Mouse (Mus musculus): ENCODE measurements around the gene Ptprr. TPM values are rescaled to one million over a fixed set of nuclear protein-coding genes. Genes with fewer than 3 reads are reported as not detected.

The Ptprr gene
- polyA plus RNA-seq, 1 experiment from 2014 or later = 14.6 TPM

- ATAC-seq (ENCODE audit: insufficient read depth, low FRiP score, low TSS enrichment) (no peak), DNase-seq (ENCODE audit: low spot score) (no peak)
- no peak overlapping the region for H3K9ac ChIP-seq (ENCODE audit: low read length)
- WGBS = 79% methylated on average over 5 of the region's 5 CpGs
- H3K9me3 ChIP-seq (ENCODE audit: control insufficient read depth, low read length) = no peaks in the 10 kb centered on the region
- H3K27me3 ChIP-seq (ENCODE audit: control insufficient read depth, insufficient read depth, low read length) = no peaks in the 10 kb centered on the region
- H3K4me2 ChIP-seq (ENCODE audit: low read depth) = no peak overlapping the region
- H3K4me1 ChIP-seq (ENCODE audit: control insufficient read depth, insufficient read depth, low read length) = no peaks in the 10 kb centered on the region
- no peak overlapping the region for H3K27ac ChIP-seq (ENCODE audit: low read depth, low read length)
- H3K4me3 ChIP-seq (ENCODE audit: low read depth, low read length) = no peak overlapping the region
- no peaks in the 10 kb centered on the region for H3K36me3 ChIP-seq (ENCODE audit: control insufficient read depth, insufficient read depth, low read length)
These were observed 107.4 kb downstream of the Ptprr start for GRCm38 (mm10) chr10:116125364-116125763.

- H3K27ac ChIP-seq (ENCODE audit: low read depth, low read length) = no peak overlapping the region
- H3K4me2 ChIP-seq (ENCODE audit: low read depth) = no peak overlapping the region
- no peak for DNase-seq (ENCODE audit: low spot score)
- no peak overlapping the region for H3K4me3 ChIP-seq (ENCODE audit: low read depth, low read length)
- H3K36me3 ChIP-seq (ENCODE audit: control insufficient read depth, insufficient read depth, low read length) = no peaks in the 10 kb centered on the region
- no peak overlapping the region for H3K9ac ChIP-seq (ENCODE audit: low read length)
- no peak for ATAC-seq (ENCODE audit: insufficient read depth, low FRiP score, low TSS enrichment)
- WGBS = 78% methylated on average over 3 of the region's 3 CpGs
- no peaks in the 10 kb centered on the region for H3K9me3 ChIP-seq (ENCODE audit: control insufficient read depth, low read length)
- H3K27me3 ChIP-seq (ENCODE audit: control insufficient read depth, insufficient read depth, low read length) = no peaks in the 10 kb centered on the region
- H3K4me1 ChIP-seq (ENCODE audit: control insufficient read depth, insufficient read depth, low read length) = no peaks in the 10 kb centered on the region
These were observed 112.4 kb downstream of the Ptprr start for GRCm38 (mm10) chr10:116130401-116130800.

GRCm38 (mm10) chr10:116131223-116131622 is 113.2 kb downstream of the Ptprr start:
- Histone ChIP-seq H3K36me3 (ENCODE audit: control insufficient read depth, insufficient read depth, low read length) (no peaks in the 10 kb centered on the region), H3K4me2 (ENCODE audit: low read depth) (no peak overlapping the region), H3K27me3 (ENCODE audit: control insufficient read depth, insufficient read depth, low read length) (no peaks in the 10 kb centered on the region), H3K4me1 (ENCODE audit: control insufficient read depth, insufficient read depth, low read length) (no peaks in the 10 kb centered on the region), H3K27ac (ENCODE audit: low read depth, low read length) (no peak overlapping the region), H3K9ac (ENCODE audit: low read length) (no peak overlapping the region), H3K4me3 (ENCODE audit: low read depth, low read length) (no peak overlapping the region), H3K9me3 (ENCODE audit: control insufficient read depth, low read length) (no peaks in the 10 kb centered on the region)
- ATAC-seq (ENCODE audit: insufficient read depth, low FRiP score, low TSS enrichment) (no peak), DNase-seq (ENCODE audit: low spot score) (no peak)
- 90% methylated on average over 4 of the region's 4 CpGs for WGBS

DNA sequence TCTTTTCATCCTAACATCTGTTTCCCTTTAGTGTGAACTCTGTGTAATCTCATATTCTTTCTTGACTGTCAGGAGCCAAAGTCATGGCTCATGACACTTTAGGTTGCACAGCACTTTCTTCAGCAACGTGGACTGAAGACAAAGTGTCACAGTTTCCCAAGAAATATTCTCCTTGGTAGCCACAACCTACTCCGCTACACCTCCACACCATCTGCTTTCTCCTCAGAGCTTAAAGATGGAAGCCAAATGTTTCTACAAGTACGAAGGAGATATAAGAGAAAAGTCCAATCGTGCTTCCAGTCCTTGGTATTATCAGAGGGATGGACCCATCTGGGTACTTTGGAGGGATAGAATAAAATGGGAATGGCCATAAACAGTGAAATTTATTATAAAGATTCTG is 114.2 kb downstream of the Ptprr start:
- Histone ChIP-seq H3K27me3 (ENCODE audit: control insufficient read depth, insufficient read depth, low read length) (no peaks in the 10 kb centered on the region), H3K4me2 (ENCODE audit: low read depth) (no peak overlapping the region), H3K4me1 (ENCODE audit: control insufficient read depth, insufficient read depth, low read length) (no peaks in the 10 kb centered on the region), H3K27ac (ENCODE audit: low read depth, low read length) (no peak overlapping the region), H3K9ac (ENCODE audit: low read length) (no peak overlapping the region), H3K36me3 (ENCODE audit: control insufficient read depth, insufficient read depth, low read length) (no peaks in the 10 kb centered on the region), H3K9me3 (ENCODE audit: control insufficient read depth, low read length) (no peaks in the 10 kb centered on the region), H3K4me3 (ENCODE audit: low read depth, low read length) (no peak overlapping the region)
- DNase-seq (ENCODE audit: low spot score) (no peak), ATAC-seq (ENCODE audit: insufficient read depth, low FRiP score, low TSS enrichment) (no peak)
- WGBS = 72% methylated on average over 4 of the region's 4 CpGs

DNA sequence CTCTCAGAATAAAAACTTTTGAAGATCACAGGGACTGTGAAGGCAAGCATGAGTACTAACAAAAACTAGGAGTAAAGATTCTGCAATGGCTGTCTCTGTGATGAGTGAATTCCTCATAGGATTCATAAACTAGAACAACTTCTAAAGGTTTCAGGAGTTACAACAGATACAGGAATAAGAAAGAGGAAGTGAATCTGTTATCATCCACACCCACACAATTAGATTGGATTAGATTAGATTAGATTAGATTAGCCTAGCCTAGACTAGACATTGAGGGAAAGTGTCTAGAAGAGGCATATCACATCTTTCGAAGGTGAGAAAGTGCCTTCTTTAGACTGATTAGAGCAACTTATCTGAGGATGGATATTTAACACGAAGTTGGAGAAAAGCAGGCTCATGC is 117.2 kb downstream of the Ptprr start:
- no peaks in the 10 kb centered on the region for H3K27me3 ChIP-seq (ENCODE audit: control insufficient read depth, insufficient read depth, low read length)
- no peaks in the 10 kb centered on the region for H3K36me3 ChIP-seq (ENCODE audit: control insufficient read depth, insufficient read depth, low read length)
- H3K27ac ChIP-seq (ENCODE audit: low read depth, low read length) = no peak overlapping the region
- H3K9me3 ChIP-seq (ENCODE audit: control insufficient read depth, low read length) = no peaks in the 10 kb centered on the region
- no peak overlapping the region for H3K4me2 ChIP-seq (ENCODE audit: low read depth)
- no peak for ATAC-seq (ENCODE audit: insufficient read depth, low FRiP score, low TSS enrichment)
- H3K9ac ChIP-seq (ENCODE audit: low read length) = no peak overlapping the region
- no peaks in the 10 kb centered on the region for H3K4me1 ChIP-seq (ENCODE audit: control insufficient read depth, insufficient read depth, low read length)
- H3K4me3 ChIP-seq (ENCODE audit: low read depth, low read length) = no peak overlapping the region
- 90% methylated on average over 2 of the region's 2 CpGs for WGBS
- DNase-seq (ENCODE audit: low spot score) = no peak

- DNase-seq (ENCODE audit: low spot score) = no peak
- H3K4me3 ChIP-seq (ENCODE audit: low read depth, low read length) = no peak overlapping the region
These were observed 122.2 kb downstream of the Ptprr start for GRCm38 (mm10) chr10:116140226-116140625.

GRCm38 (mm10) chr10:116143684-116144083 is 125.7 kb downstream of the Ptprr start:
- no peak for ATAC-seq (ENCODE audit: insufficient read depth, low FRiP score, low TSS enrichment)
- no peaks in the 10 kb centered on the region for H3K27me3 ChIP-seq (ENCODE audit: control insufficient read depth, insufficient read depth, low read length)
- no peak overlapping the region for H3K27ac ChIP-seq (ENCODE audit: low read depth, low read length)
- 80% methylated on average over 10 of the region's 10 CpGs for WGBS
- H3K4me2 ChIP-seq (ENCODE audit: low read depth) = no peak overlapping the region
- H3K4me3 ChIP-seq (ENCODE audit: low read depth, low read length) = no peak overlapping the region
- no peak overlapping the region for H3K9ac ChIP-seq (ENCODE audit: low read length)
- no peaks in the 10 kb centered on the region for H3K9me3 ChIP-seq (ENCODE audit: control insufficient read depth, low read length)
- no peak for DNase-seq (ENCODE audit: low spot score)
- H3K4me1 ChIP-seq (ENCODE audit: control insufficient read depth, insufficient read depth, low read length) = no peaks in the 10 kb centered on the region
- no peaks in the 10 kb centered on the region for H3K36me3 ChIP-seq (ENCODE audit: control insufficient read depth, insufficient read depth, low read length)

More at GRCm38 (mm10) chr10:116140226-116140625, 122.2 kb downstream of the Ptprr start:
- H3K9me3 ChIP-seq (ENCODE audit: control insufficient read depth, low read length) = no peaks in the 10 kb centered on the region
- H3K9ac ChIP-seq (ENCODE audit: low read length) = no peak overlapping the region
- H3K4me1 ChIP-seq (ENCODE audit: control insufficient read depth, insufficient read depth, low read length) = no peaks in the 10 kb centered on the region
- H3K4me2 ChIP-seq (ENCODE audit: low read depth) = no peak overlapping the region
- H3K36me3 ChIP-seq (ENCODE audit: control insufficient read depth, insufficient read depth, low read length) = no peaks in the 10 kb centered on the region
- no peak for ATAC-seq (ENCODE audit: insufficient read depth, low FRiP score, low TSS enrichment)
- no peak overlapping the region for H3K27ac ChIP-seq (ENCODE audit: low read depth, low read length)
- H3K27me3 ChIP-seq (ENCODE audit: control insufficient read depth, insufficient read depth, low read length) = no peaks in the 10 kb centered on the region
- 93% methylated on average over 8 of the region's 8 CpGs for WGBS

- H3K36me3 ChIP-seq (ENCODE audit: control insufficient read depth, insufficient read depth, low read length) = no peaks in the 10 kb centered on the region
- WGBS = 51% methylated on average over 9 of the region's 9 CpGs
- H3K27me3 ChIP-seq (ENCODE audit: control insufficient read depth, insufficient read depth, low read length) = no peaks in the 10 kb centered on the region
- no peak overlapping the region for H3K4me2 ChIP-seq (ENCODE audit: low read depth)
- ATAC-seq (ENCODE audit: insufficient read depth, low FRiP score, low TSS enrichment) (peak; percentile 65; the same call in 1 of the 2 replicates), DNase-seq (ENCODE audit: low spot score) (peak; percentile 19)
- H3K9ac ChIP-seq (ENCODE audit: low read length) = no peak overlapping the region
- no peak overlapping the region for H3K4me3 ChIP-seq (ENCODE audit: low read depth, low read length)
- H3K9me3 ChIP-seq (ENCODE audit: control insufficient read depth, low read length) = no peaks in the 10 kb centered on the region
- H3K27ac ChIP-seq (ENCODE audit: low read depth, low read length) = no peak overlapping the region
- no peaks in the 10 kb centered on the region for H3K4me1 ChIP-seq (ENCODE audit: control insufficient read depth, insufficient read depth, low read length)
These were observed 128.1 kb downstream of the Ptprr start for GRCm38 (mm10) chr10:116146091-116146490.

DNA sequence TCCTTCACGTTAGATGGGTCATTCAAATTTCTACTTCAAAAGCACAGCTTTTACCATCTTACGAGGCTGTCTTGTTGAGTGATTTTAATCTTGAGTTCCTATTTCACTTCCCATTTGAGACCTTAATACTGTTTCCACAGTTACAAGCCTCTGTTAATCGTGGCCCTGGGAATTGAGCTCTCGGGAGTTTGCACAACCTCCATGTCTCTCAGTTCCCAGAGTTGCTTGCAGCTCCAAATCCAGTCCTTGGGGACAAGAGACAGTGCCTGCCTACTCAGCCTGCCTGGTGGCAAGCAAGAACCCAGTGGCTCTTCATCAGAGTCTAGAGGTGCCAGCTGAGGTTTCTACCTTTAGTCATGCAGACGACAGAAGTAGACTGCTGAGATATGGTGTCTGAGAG is 136.7 kb downstream of the Ptprr start:
- no peaks in the 10 kb centered on the region for H3K9me3 ChIP-seq (ENCODE audit: control insufficient read depth, low read length)
- no peak for DNase-seq (ENCODE audit: low spot score)
- no peak overlapping the region for H3K4me2 ChIP-seq (ENCODE audit: low read depth)
- no peaks in the 10 kb centered on the region for H3K27me3 ChIP-seq (ENCODE audit: control insufficient read depth, insufficient read depth, low read length)
- no peak overlapping the region for H3K9ac ChIP-seq (ENCODE audit: low read length)
- H3K4me1 ChIP-seq (ENCODE audit: control insufficient read depth, insufficient read depth, low read length) = no peaks in the 10 kb centered on the region
- no peak overlapping the region for H3K27ac ChIP-seq (ENCODE audit: low read depth, low read length)
- no peak for ATAC-seq (ENCODE audit: insufficient read depth, low FRiP score, low TSS enrichment)
- 86% methylated on average over 5 of the region's 5 CpGs for WGBS
- H3K36me3 ChIP-seq (ENCODE audit: control insufficient read depth, insufficient read depth, low read length) = no peaks in the 10 kb centered on the region
- H3K4me3 ChIP-seq (ENCODE audit: low read depth, low read length) = no peak overlapping the region

All from neural tube, embryonic 11.5 days (tissue).